Mouse (Mus musculus) CH12.LX (cell line): ENCODE results near the gene Timp1. TPM values are rescaled to one million over a fixed set of nuclear protein-coding genes. Genes with fewer than 3 reads are reported as not detected.

ENCODE experiments used
- DNase-seq: peaks from one replicate; pipeline ENCODE4 v3.0.0-alpha.2; 2013; ENCODE audit errors: extremely low read depth
- H3K27ac ChIP-seq: 2 replicates; pipeline ENCODE4 v1.5.1; 2012; ENCODE audit warnings: low read depth, mild to moderate bottlenecking, control low read depth, moderate library complexity; ENCODE audit not compliant: insufficient read depth
- H3K27me3 ChIP-seq: replicated peaks from 2 replicates; pipeline ENCODE3; 2012; ENCODE audit warnings: inconsistent platforms
- H3K36me3 ChIP-seq, 2 experiments: replicated peaks in 1 of 2; 2 replicates each; pipeline versions ENCODE3 to v1.6.1; 2012; ENCODE audit warnings: inconsistent platforms in 1 of 2, low read length in 1 of 2, mild to moderate bottlenecking in 1 of 2, mixed read lengths in 1 of 2, moderate library complexity in 1 of 2; ENCODE audit not compliant: control insufficient read depth in 1 of 2, insufficient read depth in 1 of 2
- H3K4me1 ChIP-seq, 2 experiments: 2 replicates each; pipeline ENCODE4 v1.6.1; 2012; ENCODE audit warnings: inconsistent platforms in 1 of 2, moderate library complexity in 1 of 2; ENCODE audit not compliant: insufficient read depth in 2 of 2, control insufficient read depth in 1 of 2
- H3K4me2 ChIP-seq: 2 replicates; pipeline ENCODE4 v1.6.1; 2012; ENCODE audit warnings: low read depth, mild to moderate bottlenecking, control low read depth; ENCODE audit not compliant: poor library complexity, insufficient read depth, severe bottlenecking
- H3K4me3 ChIP-seq, 3 experiments: fragments of 150-350 bp in 1 of 3; sonication (generic) in 1 of 3; replicated peaks in 1 of 3; 2 replicates each; pipeline versions ENCODE3 to v1.5.1; 2011 to 2012; ENCODE audit warnings: low read depth in 2 of 3, low read length in 2 of 3, mild to moderate bottlenecking in 2 of 3, moderate library complexity in 2 of 3, control low read depth in 1 of 3, improper control_type of control experiment in 1 of 3, inconsistent platforms in 1 of 3, mixed read lengths in 1 of 3; ENCODE audit not compliant: poor library complexity in 1 of 3
- H3K79me2 ChIP-seq: replicated peaks from 2 replicates; pipeline ENCODE4 v1.6.1; 2012; ENCODE audit warnings: mild to moderate bottlenecking, moderate library complexity; ENCODE audit not compliant: control insufficient read depth, poor library complexity, insufficient read depth, severe bottlenecking; ENCODE audit errors: extremely low read depth
- H3K9ac ChIP-seq: 2 replicates; pipeline ENCODE4 v1.6.1; 2012; ENCODE audit warnings: low read depth, mild to moderate bottlenecking, control low read depth, moderate library complexity; ENCODE audit not compliant: insufficient read depth
- H3K9me3 ChIP-seq: replicated peaks from 2 replicates; pipeline ENCODE3; 2012; ENCODE audit warnings: low read length, inconsistent platforms, mixed read lengths
- CHD1 ChIP-seq: IDR thresholded peaks from 2 replicates; pipeline ENCODE4 v1.6.1; 2012; ENCODE audit warnings: low read depth, low read length, improper control_type of control experiment, inconsistent platforms
- CTCF ChIP-seq, 2 experiments: IDR thresholded peaks in 1 of 2; conservative IDR thresholded peaks in 1 of 2; 2 replicates each; pipeline ENCODE4 v1.5.1; 2011 to 2012; ENCODE audit warnings: low read depth in 2 of 2, low read length in 2 of 2, improper control_type of control experiment in 1 of 2, inconsistent platforms in 1 of 2, mild to moderate bottlenecking in 1 of 2, moderate library complexity in 1 of 2
- ELF1 ChIP-seq: IDR thresholded peaks from 2 replicates; pipeline ENCODE4 v1.6.1; 2014; ENCODE audit warnings: low read depth, mild to moderate bottlenecking, inconsistent platforms, low read length, improper control_type of control experiment
- HCFC1 ChIP-seq: IDR thresholded peaks from 2 replicates; pipeline ENCODE4 v1.6.1; 2012; ENCODE audit warnings: low read depth, mild to moderate bottlenecking, inconsistent platforms, low read length, improper control_type of control experiment
- JUN ChIP-seq: IDR thresholded peaks from 2 replicates; pipeline ENCODE4 v1.6.1; 2011; ENCODE audit warnings: low read depth, mild to moderate bottlenecking, low read length, improper control_type of control experiment, moderate library complexity; ENCODE audit not compliant: insufficient read depth
- JUND ChIP-seq: conservative IDR thresholded peaks from 2 replicates; pipeline ENCODE4 v1.6.1; 2011; ENCODE audit warnings: low read depth, low read length, improper control_type of control experiment
- KAT2A ChIP-seq: IDR thresholded peaks from 2 replicates; pipeline ENCODE4 v1.6.1; 2012; ENCODE audit warnings: low read length, improper control_type of control experiment, inconsistent platforms; ENCODE audit not compliant: insufficient replicate concordance
- MAFK ChIP-seq: IDR thresholded peaks from 2 replicates; pipeline ENCODE4 v1.6.1; 2011; ENCODE audit warnings: low read length, improper control_type of control experiment; ENCODE audit not compliant: insufficient replicate concordance
- MAX ChIP-seq: IDR thresholded peaks from 2 replicates; pipeline ENCODE4 v1.6.1; 2011; ENCODE audit warnings: low read length, improper control_type of control experiment
- MEF2A ChIP-seq: IDR thresholded peaks from 2 replicates; pipeline ENCODE4 v1.6.1; 2014; ENCODE audit warnings: low read depth, mild to moderate bottlenecking, inconsistent platforms, low read length, improper control_type of control experiment, borderline replicate concordance
- POLR2A ChIP-seq: IDR thresholded peaks from 2 replicates; pipeline ENCODE4 v1.6.1; 2011; ENCODE audit warnings: low read depth, mild to moderate bottlenecking, improper control_type of control experiment, low read length
- POLR2AphosphoS2 ChIP-seq: IDR thresholded peaks from 2 replicates; pipeline ENCODE4 v1.6.1; 2011; ENCODE audit warnings: low read depth, low read length, improper control_type of control experiment
- RAD21 ChIP-seq: IDR thresholded peaks from 2 replicates; pipeline ENCODE4 v1.6.1; 2011; ENCODE audit warnings: low read depth, mild to moderate bottlenecking, low read length, improper control_type of control experiment, moderate library complexity
- RCOR1 ChIP-seq: conservative IDR thresholded peaks from 2 replicates; pipeline ENCODE4 v1.6.1; 2012; ENCODE audit warnings: low read depth, mild to moderate bottlenecking, inconsistent platforms, low read length, improper control_type of control experiment
- SIN3A ChIP-seq: IDR thresholded peaks from 2 replicates; pipeline ENCODE4 v1.6.1; 2012; ENCODE audit warnings: low read length, improper control_type of control experiment, inconsistent platforms
- SMC3 ChIP-seq: IDR thresholded peaks from 2 replicates; pipeline ENCODE4 v1.6.1; 2011; ENCODE audit warnings: low read depth, low read length, improper control_type of control experiment
- TBP ChIP-seq: conservative IDR thresholded peaks from 2 replicates; pipeline ENCODE4 v1.6.1; 2011; ENCODE audit warnings: low read depth, low read length, improper control_type of control experiment
- USF1 ChIP-seq: IDR thresholded peaks from 2 replicates; pipeline ENCODE4 v1.6.1; 2014; ENCODE audit warnings: low read depth, mild to moderate bottlenecking, inconsistent platforms, low read length, improper control_type of control experiment
- USF2 ChIP-seq: conservative IDR thresholded peaks from 2 replicates; pipeline ENCODE4 v1.6.1; 2011; ENCODE audit warnings: low read depth, low read length, improper control_type of control experiment
- ZC3H11A ChIP-seq: IDR thresholded peaks from 2 replicates; pipeline ENCODE4 v1.6.1; 2012; ENCODE audit warnings: low read depth, mild to moderate bottlenecking, inconsistent platforms, low read length, improper control_type of control experiment
- ZKSCAN1 ChIP-seq: IDR thresholded peaks from 2 replicates; pipeline ENCODE4 v1.6.1; 2012; ENCODE audit warnings: low read depth, inconsistent platforms, low read length, improper control_type of control experiment, borderline replicate concordance
- ZMIZ1 ChIP-seq: IDR thresholded peaks from 2 replicates; pipeline ENCODE4 v1.6.1; 2012; ENCODE audit warnings: low read depth, mild to moderate bottlenecking, inconsistent platforms, low read length, improper control_type of control experiment
- ZNF384 ChIP-seq: IDR thresholded peaks from 2 replicates; pipeline ENCODE4 v1.6.1; 2012; ENCODE audit warnings: low read depth, low read length, improper control_type of control experiment, inconsistent platforms
- dilution Hi-C: fragments of 300-500 bp; cut with MboI; formaldehyde crosslinking; loops from 2 replicates; pipeline ENCODE4 v1.14.3; 2020; ENCODE audit warnings: low sequenced_read_pairs; ENCODE audit not compliant: extremely low pct_unique_long_range_greater_than_20kb, extremely low pct_ligation_motif_present
- in situ Hi-C: fragments of 300-500 bp; cut with MboI; formaldehyde crosslinking; loops from 3 replicates; pipeline ENCODE4 v1.14.3; 2019; ENCODE audit warnings: low sequenced_read_pairs, low pct_ligation_motif_present, low pct_unique_long_range_greater_than_20kb, mixed read lengths
- polyA plus RNA-seq: library from polyadenylated mRNA; unstranded; fragments of >175 nt; gene quantifications from 2 replicates; pipeline ENCODE4 v1.2.1, GENCODE M21; 2012; ENCODE audit warnings: low read depth; ENCODE audit not compliant: insufficient read length
- total RNA-seq, 2 experiments: library from RNA; depleted of rRNA; stranded (reverse); fragments of 300-350 nt in 1 of 2; fragments of >200 nt in 1 of 2; gene quantifications; 2 replicates each; pipeline ENCODE4 v1.2.3; 2012 to 2014

Gene Timp1
- total and polyA plus RNA-seq, 3 experiments, result 0.13 to 0.36 TPM; not detected in 1

GRCm38 (mm10) chrX:20863161-20864101 is 6.5 kb upstream of the Timp1 start:
- in situ Hi-C loops (no loop called here), dilution Hi-C loops (no loop called here)
- Histone ChIP-seq H3K79me2 (no peaks in the 10 kb centered on the region), H3K4me2 (no peak overlapping the region), H3K27me3 (no peaks in the 10 kb centered on the region), H3K27ac (no peak overlapping the region), H3K4me3 (no peak overlapping the region), H3K9ac (no peak overlapping the region), H3K4me1 (no peaks in the 10 kb centered on the region), H3K36me3 (peaks cover 11 to 46% of the 10 kb centered on the region in 2 experiments), H3K9me3 (no peaks in the 10 kb centered on the region)
- TF ChIP-seq SMC3, result no peak
- no peak for TF ChIP-seq MEF2A
- no peak for TF ChIP-seq USF1
- TF ChIP-seq CTCF (conservative IDR thresholded peaks at IDR 0.05 in 1 of 2, IDR thresholded peaks at IDR 0.05 in 1 of 2; ENCODE audit: low read depth in 2 of 2, low read length in 2 of 2), result no peak
- TF ChIP-seq RAD21, result no peak
- no peak for TF ChIP-seq ZNF384
- TF ChIP-seq RCOR1, result no peak
- no peak for TF ChIP-seq KAT2A
- no peak for TF ChIP-seq POLR2AphosphoS2
- no peak for TF ChIP-seq USF2
- TF ChIP-seq JUN, result no peak
- no peak for TF ChIP-seq ZKSCAN1
- TF ChIP-seq CHD1, result no peak
- DNase-seq, result no peak

DNA sequence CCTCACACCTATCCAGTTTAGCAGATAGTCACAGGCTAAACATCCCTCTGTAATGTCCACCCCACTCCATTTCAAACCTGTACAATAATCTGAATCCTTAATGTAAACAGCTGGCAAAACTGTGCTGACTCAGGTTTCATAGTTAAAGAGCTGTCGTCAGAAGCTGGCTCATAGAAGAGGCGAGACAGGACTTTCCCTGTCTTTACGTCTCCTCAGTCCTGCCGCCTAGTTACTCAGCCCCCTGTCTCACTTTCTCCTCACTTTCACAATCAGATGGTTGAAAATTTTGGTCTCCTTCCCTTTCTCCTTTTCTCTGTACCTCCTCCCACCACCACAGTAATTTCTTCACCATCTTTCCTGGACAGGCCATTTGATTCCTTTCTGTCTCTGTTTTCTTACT is 1.9 kb upstream of the Timp1 start:
- H3K4me2 ChIP-seq, result no peak overlapping the region
- TF ChIP-seq HCFC1 (no peak), SMC3 (no peak), SIN3A (no peak), POLR2A (no peak), TBP (no peak), CTCF (conservative IDR thresholded peaks at IDR 0.05 in 1 of 2, IDR thresholded peaks at IDR 0.05 in 1 of 2; ENCODE audit: low read depth in 2 of 2, low read length in 2 of 2) (no peak), POLR2AphosphoS2 (no peak), ZMIZ1 (no peak), MAFK (no peak), ZC3H11A (no peak), JUND (no peak), MAX (no peak), ZKSCAN1 (no peak), ZNF384 (no peak), JUN (no peak), USF1 (no peak), ELF1 (no peak)
- TF ChIP-seq, all 38 proteins: peak for 0
- DNase-seq, result no peak
- H3K4me3 ChIP-seq, result no peak overlapping the region
- H3K36me3 ChIP-seq, result peaks cover 0 to 8% of the 10 kb centered on the region in 2 experiments
- H3K27ac ChIP-seq, result no peak overlapping the region
- H3K9ac ChIP-seq, result no peak overlapping the region
- in situ Hi-C loops (no loop called here), dilution Hi-C loops (no loop called here)
- H3K79me2 ChIP-seq, result no peaks in the 10 kb centered on the region
- no peaks in the 10 kb centered on the region for H3K27me3 ChIP-seq
- H3K9me3 ChIP-seq, result no peaks in the 10 kb centered on the region
- H3K4me1 ChIP-seq, result no peaks in the 10 kb centered on the region
